Comparison of ENCODE assay signal across 8 mouse cellular contexts in the genomic region with DNA sequence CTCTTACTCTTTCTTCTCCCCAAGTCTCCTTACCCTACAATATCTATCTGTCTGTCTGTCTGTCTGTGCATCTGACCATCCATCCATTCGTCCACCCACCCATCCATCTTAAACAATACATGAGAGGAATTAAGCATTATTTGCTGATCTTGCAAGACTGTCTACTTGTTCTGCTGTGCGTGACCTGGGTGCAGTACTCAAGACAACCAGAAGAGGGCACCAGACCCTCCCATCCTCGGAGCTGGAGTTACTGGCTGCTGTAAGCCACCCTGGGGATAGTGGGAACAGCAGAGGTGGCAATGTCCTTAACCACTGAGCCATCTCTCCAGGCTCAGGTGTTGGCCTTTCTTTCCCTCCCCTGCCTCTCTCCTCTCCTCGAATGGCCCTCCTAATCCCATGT.
DNase-seq lines count a peak whose midpoint lies in the region; ATAC-seq lines count a peak whose summit lies in the region.

No protein-coding gene starts in this region.

- no peak for ATAC-seq in frontal cortex, adult (ENCODE audit: low TSS enrichment)
- ATAC-seq in erythroblast, adult 5-6 weeks (replicated peaks; ENCODE audit: low FRiP score, poor library complexity, severe bottlenecking): peak; percentile 53; the same call in 1 of the 2 replicates
- no peak for ATAC-seq in megakaryocyte, adult 5-6 weeks (ENCODE audit: poor library complexity, severe bottlenecking)

- DNase-seq in frontal cortex, postnatal 10 days (ENCODE audit: low spot score in 2 of 2): peak; percentile 28 to 33
- DNase-seq in urinary bladder, postnatal 25 days (ENCODE audit: low spot score): peak; percentile 35
- no peak for DNase-seq in urinary bladder, adult 2 months (ENCODE audit: low spot score)
- DNase-seq in kidney, postnatal 4 days: peak; percentile 75 to 78
- DNase-seq in skeletal muscle tissue, adult 2 months (ENCODE audit: low read depth, low spot score): peak; percentile 20
